Mouse (Mus musculus): ENCODE data around the gene Nabp1. TPM values are rescaled to one million over a fixed set of nuclear protein-coding genes. Genes with fewer than 3 reads are reported as not detected.
A peak's percentile ranks its signal among the peaks of the same experiment; 100 is the strongest.

The Nabp1 gene
- 10 to 100 TPM; 33.6 to 37.4 TPM for total RNA-seq (2021)

DNA sequence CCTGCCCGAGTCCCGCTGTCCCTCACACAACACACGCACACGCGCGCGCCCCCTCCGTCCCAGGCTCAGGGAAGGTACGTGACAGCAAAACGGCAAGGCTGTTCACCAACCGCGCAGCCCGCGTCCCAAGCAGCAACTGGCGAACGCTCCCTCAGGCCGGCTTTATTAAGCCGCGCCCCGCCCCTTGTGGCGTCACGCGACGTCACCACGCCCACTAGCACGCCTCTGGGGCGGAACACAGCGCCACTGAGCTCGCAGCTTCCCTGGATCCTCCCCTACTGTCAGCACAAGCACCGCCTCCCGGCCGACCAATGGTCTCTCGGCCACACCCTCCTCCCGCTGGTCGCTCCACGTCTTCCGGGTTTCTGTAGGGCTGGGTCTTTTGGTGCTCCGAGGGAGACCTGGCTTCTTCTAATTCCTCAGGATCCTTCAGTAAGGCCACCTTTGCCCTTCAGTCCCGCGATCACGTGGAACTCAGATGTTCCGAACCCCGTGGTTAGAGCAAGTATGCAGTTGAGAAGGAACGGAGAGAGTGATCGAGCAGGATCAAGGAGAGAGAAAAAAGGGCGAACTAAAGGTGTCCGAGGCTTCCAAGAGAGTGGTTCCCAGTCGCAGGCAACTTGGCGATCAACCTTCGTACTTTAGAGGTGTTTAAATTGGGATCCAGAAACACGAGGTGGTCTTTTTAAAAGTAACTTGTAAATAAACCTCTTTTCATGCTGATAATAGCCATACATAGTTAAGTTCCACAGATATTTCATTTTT lies at the start of gene Nabp1:
Nabp1 (minus strand) TSS at position 164 of the 765 bp plus-strand sequence.
- DNase-seq (ENCODE audit: low spot score) = peak; percentile 98
- intact Hi-C loops (cut with DNase I) = loop anchor here (10.0 kb wide), 1 partner anchor 56 kb away; no protein-coding TSS in a partner anchor

DNA sequence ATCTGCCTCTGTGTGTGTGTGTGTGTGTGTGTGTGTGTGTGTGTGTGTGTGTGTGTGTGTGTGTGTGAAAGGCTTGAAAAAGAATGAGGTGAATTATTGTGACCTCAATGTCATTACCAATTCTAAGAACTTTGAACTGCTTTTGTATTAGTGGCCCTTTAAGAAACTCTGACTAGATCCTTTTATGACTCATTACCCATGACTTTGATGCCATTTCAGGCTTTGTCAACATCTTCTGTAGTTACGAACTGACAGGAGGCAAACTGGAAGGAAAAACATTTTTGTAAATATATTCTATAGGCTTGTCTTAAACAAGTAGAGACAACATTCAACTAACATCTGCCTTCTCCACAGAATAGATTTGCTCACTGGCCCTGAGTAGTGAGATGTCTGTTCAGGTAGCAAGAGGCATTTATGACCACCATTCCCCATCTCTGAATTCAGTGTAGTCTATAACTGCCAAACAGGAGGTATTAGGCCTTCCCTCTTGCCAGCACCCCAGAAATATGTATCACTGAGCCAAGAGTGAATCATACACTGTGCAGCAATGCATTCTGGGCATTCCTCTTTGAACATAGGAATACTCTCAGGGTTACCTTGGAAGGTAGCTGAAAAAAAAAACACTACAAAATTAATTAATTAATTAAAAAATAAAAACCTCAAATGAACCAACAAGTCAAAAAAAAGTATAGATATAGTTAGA lies 47.5 kb upstream of the Nabp1 start:
- DNase-seq (ENCODE audit: low spot score) = no peak
- intact Hi-C loops (cut with DNase I) = no loop called here

DNA sequence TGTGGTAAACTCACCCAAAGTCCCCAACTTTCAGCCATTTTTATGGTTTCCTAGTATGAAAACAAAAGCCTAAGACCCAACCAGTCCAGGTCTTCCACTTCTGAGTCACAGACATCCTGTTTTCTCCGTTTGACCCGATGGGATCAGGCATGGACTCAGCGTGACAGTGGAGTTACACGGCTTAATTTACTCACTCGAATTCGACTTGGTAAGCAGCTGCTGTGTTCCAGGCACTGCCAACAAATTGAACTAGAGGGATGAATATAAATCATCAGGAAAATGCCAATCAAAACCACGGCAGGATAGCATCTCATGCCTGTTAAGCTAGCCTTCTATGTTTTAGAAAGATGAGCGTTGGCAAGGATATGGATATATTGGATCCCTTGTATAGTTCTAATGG lies 43.4 kb upstream of the Nabp1 start:
- intact Hi-C loops (cut with DNase I) = no loop called here
- no peak for DNase-seq (ENCODE audit: low spot score)

DNA sequence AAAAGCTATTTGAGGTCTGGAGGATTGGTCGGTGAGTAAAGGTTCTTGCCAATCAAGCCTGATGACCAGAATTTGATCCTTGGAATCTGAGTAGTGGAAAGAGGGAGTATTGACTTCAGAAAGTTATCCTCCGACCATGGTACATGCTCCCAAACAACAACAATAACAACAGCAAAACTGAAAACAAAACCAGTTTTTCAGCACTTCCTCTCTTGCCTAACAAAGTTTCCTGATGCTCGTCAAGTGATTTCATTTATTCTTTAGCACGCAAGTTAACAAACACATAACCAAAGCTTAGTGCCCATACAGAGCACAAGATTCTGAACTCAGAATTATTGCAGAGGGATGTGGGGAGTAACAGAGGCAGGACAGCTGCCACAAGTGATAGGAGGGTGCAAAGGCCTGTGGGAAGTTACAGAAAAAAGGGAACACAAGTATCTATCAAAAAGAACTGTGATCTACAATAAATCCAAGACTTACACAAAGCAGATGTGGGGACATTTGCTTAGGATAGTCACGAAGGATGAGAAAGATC lies 42.1 kb upstream of the Nabp1 start:
- DNase-seq (ENCODE audit: low spot score) = no peak
- intact Hi-C loops (cut with DNase I) = no loop called here

DNA sequence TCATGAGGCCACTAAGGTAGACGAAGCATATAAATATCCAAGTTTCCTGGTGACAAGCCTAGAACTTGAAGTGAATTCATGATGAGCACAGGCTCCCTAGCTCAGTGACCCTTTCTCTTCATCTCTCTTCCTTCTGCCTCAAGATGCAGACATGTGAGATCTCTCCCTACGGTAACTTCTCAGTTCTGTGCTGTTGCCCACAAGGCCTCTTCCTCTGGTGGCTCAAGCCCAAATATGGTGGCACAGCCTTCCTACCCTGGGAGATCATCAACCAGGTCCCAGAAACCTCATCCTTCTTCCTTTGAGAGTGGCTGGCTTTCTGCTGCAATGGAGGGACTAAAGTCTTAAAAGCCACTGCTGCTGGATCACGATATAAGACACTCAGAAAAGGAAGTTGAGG lies 40.9 kb upstream of the Nabp1 start:
- DNase-seq (ENCODE audit: low spot score) = no peak
- intact Hi-C loops (cut with DNase I) = no loop called here

DNA sequence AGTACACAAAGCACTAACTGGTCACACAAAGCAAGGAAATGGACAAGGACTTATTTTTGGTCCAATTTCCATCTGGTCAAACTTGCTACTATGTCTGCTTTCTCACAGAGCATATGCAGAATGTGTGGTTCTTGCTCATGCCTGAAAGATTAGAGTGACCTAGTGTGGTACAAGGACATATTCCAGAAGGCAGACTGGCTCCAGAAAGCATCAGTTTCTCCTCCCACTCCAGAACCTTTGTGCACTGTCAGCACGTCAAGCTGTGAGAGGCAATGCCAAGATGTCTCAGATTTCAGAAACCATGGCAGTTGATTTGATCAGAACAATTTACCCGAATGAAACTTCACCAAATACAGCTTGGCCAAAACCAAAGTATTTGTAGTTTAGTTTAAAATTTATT lies 37.4 kb upstream of the Nabp1 start:
- DNase-seq (ENCODE audit: low spot score) = no peak
- intact Hi-C loops (cut with DNase I) = loop anchor here (1.0 kb wide), 1 partner anchor 18 kb away; no protein-coding TSS in a partner anchor

DNA sequence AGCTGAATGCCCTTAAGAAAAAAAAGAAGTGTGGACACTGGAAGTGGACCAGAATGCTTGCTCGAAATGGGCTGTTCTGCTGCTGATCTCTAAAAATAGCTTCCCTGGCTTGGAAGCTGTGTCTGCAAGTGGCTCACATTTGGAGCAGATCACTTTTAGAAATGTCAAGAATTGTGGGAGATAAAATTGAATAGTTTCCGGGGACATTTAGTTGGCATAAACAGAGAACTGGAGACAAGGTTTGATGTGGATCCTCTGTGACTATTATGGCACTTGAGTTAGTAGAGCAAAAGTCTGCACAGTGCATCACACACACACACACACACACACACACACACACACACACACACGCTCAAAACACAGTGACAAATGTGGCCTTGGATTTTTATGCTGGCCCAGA lies 36.8 kb upstream of the Nabp1 start:
- intact Hi-C loops (cut with DNase I) = loop anchor here (1.0 kb wide), 1 partner anchor 18 kb away; no protein-coding TSS in a partner anchor

DNA sequence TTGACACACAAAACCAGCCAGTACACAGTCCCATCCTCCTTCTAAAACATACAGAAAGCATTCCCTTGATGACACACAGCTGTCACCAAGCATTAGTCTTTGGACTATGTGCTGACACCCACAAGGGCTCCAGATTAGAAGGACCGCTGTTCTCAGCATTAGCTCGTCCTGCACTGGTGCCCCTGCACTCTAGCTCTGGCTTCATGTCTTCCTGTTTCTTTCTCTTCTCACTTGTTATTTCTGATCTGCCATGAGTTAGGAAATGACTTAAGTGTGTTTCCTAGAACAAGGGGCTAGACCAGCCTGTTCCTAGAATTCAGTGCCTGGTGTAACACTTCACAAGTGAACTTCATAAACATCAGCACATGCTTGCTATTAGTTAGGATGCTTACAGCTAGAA lies 36.2 kb upstream of the Nabp1 start:
- intact Hi-C loops (cut with DNase I) = no loop called here
- no peak for DNase-seq (ENCODE audit: low spot score)

More for the DNA sequence above, 36.8 kb upstream of the Nabp1 start:
- DNase-seq (ENCODE audit: low spot score) = no peak

DNA sequence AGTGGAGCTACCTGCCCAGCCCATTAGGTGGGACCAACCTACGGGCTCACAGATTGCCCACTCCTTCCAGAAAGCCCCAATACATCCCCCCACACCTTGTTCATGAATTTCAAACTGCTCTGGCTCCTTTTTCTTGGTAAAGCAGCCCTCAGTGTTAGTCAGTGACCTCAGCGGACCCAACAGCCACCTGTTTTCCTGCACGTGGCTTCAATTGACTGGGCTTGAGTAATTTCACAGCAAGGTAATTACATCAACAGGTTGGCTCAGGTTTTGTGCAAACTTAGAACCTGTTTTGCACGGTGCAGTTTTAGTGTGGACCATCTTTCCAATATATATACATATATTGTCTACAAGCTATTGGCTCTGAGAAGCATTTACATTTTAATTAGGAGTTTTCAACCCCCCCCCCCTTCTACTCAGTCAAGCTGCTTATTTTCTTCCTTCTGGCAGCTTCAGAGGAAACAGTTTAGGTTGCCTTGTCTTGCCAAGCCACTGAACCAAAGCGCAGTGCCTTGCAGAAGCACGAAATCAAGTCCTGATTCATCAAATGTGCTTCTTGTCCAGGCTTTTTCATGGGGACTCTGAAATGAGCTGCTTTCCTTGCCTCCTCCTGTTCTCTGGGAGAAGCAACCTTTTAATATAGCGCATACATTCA lies 35.0 kb upstream of the Nabp1 start:
- intact Hi-C loops (cut with DNase I) = loop anchor here (2.0 kb wide), 1 partner anchor 18 kb away; no protein-coding TSS in a partner anchor
- no peak for DNase-seq (ENCODE audit: low spot score)

DNA sequence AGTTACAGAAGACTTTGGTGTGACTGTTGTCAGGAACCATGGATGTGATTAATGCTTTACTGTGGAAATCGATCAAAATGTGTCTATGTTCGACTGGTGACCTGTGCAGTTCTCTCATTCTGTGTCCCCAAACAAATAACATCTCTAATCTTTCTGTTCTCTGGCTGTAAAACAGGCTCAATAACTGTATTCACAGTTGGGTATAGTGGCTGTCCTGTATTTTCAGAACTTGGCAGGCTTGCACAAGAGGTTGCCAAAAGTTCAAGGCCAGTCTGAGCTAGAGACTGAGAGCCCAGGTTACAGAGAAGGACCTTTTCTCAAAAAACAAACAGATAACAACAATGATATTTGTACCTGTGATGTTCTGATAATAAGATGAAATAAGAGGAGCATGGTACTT lies 34.1 kb upstream of the Nabp1 start:
- DNase-seq (ENCODE audit: low spot score) = no peak
- intact Hi-C loops (cut with DNase I) = loop anchor here (2.0 kb wide), 1 partner anchor 18 kb away; no protein-coding TSS in a partner anchor

DNA sequence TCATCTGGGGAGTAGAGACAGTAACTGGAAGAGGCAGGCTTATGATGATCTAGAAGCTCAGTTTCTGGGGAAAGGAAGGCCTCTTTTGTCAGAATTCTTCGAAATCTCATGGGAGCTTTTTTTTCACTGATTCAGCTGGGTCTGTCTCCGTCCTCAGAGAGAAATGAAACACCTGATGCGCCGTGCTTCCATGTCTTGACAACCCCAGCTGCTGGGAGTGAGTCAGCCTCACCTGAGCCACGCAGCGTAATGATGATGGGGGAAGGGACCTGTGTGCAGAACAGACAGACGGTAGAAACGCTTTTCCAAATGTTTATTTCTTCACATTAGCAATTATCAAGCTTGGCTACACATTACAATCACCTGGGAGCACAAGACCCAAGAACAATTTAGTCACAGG lies 31.6 kb upstream of the Nabp1 start:
- no peak for DNase-seq (ENCODE audit: low spot score)
- intact Hi-C loops (cut with DNase I) = no loop called here

DNA sequence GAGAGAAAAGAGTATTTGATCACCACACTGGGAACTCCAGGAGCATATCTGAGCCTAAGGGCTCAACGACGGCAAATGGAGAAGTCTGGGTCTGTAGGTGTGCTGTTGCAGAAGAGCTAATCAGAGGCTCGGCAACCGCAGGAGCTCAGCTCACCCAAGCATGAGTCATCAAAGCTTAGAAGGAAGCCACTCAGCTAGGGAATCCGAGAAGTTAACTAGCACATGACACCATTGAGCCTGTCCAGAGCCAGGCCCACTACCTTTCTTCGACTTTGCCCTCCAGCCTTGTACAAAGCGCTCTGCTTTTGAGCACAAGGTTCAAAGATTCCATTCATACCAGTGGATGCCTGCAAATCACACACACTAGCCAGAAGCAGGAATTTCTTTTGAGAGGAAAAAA lies 30.9 kb upstream of the Nabp1 start:
- intact Hi-C loops (cut with DNase I) = no loop called here
- DNase-seq (ENCODE audit: low spot score) = no peak

DNA sequence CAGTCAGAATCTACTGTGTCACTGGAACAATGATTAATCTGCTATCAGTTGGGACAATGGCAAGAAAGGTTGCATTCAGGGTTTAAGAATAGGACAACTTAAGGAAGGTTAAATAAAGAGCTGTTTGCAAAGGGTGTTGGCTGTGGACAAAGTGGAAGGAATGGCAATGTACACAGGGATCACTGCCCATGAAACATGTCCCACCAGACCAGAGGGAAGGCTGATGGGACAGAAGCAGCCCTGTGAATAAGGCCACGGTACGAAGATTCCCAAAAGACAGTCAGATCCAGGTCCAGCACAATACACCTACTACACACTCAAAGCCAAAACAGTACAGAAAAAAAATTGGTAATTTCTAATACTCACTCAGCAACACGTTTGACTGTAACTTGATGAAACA lies 30.3 kb upstream of the Nabp1 start:
- no peak for DNase-seq (ENCODE audit: low spot score)
- intact Hi-C loops (cut with DNase I) = no loop called here

DNA sequence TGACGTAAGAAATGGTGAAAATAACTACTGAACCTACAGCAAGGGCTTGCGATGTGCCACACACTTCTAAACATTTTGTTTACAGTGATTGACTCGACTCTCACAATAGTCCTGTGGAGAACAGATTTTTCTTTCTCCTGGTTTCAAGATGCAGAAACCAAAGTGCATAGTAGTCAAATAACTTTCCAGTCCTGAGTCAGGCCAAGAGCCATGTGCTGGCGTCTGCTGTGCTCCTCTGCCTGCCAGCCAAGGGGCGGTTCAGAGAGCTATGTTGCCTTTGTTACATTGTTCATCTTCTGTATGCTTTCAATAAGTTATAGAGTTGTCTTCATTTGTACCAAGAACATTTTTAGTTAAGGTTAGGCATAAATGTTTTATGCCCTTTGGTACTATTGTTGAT lies 29.2 kb upstream of the Nabp1 start:
- intact Hi-C loops (cut with DNase I) = no loop called here
- DNase-seq (ENCODE audit: low spot score) = no peak

DNA sequence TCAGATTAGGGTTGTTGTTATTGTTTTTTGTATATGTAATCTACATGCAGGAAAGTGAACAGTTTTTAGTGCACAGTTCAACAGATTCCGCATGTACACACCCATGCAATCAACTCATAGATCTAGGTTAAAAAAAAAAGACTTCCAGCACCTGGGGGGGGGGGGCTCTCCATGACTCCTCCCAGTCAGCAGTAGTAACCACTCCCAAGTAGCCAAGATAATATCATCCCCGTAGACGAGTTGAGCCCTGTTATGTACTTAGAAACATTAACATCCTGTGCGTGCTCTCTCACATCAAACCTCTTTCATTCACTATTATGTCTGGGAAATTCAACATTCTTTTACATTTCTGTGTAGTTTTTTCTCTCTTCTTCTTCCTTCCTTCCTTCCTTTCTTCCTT lies 28.0 kb upstream of the Nabp1 start:
- intact Hi-C loops (cut with DNase I) = no loop called here
- no peak for DNase-seq (ENCODE audit: low spot score)

DNA sequence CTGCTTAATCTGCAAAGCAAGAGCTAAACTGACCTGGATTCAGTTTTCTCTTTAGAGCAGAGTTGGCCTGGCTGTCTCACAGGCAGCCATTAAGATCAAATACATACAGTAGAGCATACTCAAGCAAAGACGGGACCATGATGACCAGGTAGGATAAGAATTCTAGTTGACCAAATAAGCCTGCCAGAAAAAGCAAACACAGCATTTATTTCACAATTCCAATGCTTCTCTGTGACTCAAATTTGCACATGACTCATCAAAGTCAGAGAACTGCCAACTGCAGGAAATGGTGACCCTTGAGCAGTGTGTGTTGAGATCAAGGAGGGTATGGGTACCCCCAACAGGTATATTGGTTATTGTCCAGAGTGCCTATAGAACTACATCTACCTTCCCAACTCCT lies 27.4 kb upstream of the Nabp1 start:
- intact Hi-C loops (cut with DNase I) = no loop called here
- no peak for DNase-seq (ENCODE audit: low spot score)

DNA sequence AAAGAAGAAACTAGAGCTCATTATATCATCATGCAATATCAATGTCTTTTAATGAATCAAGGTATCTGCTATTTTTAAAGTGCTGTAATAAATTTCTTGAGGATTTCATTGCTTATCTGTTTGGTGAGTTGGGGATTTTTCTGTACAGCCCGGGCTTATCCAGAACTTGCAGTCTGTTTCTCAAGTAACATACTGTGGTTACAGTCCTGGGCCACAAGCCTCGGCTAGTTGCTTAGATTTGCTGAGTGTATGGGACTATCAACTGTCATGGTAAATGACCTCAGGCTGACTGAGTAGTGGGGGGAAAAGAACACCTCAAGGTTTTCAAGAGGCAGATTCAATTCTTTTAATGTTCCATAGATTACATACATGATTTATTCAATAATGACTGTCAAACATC lies 24.8 kb upstream of the Nabp1 start:
- intact Hi-C loops (cut with DNase I) = no loop called here

DNA sequence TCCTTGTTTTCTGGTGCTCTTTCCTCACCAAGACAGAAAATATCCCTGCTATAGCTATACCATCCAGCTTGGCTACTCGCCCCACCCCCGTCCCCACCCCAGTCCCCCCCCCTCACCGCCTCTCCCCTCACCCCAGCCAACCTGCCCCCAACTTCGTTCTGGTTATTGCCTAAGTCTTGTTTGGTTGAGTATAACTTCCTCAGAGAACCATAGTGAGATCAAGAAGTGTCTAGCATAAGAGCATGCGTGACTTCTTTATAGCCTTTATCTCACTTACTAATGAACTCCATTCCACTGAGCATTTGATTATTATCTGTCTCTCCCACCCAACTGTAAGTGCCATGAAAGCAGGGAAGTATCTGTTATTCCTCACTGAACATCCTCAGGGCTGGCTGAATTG lies 24.1 kb upstream of the Nabp1 start:
- intact Hi-C loops (cut with DNase I) = no loop called here

More for the DNA sequence above, 24.8 kb upstream of the Nabp1 start:
- DNase-seq (ENCODE audit: low spot score) = no peak

DNA sequence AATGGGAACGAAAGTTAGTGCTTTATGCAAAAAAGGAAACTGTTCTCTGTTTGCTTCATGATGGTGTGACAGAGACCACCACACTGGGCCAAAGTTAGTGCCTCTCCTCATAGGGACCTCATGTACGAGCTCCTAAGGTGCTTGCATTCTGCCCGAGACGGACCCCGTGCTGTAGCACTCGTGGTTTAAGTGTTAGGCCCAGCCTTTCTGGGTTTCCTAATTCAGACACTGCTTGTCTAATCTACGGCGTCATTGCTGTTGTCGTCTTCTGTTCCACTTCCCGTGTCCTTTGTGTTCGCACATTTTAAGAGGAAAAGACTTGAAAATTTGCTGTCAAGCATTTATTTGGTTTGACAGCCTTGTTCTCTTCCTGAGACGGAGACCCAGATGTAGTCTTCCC lies 23.0 kb upstream of the Nabp1 start:
- intact Hi-C loops (cut with DNase I) = no loop called here
- no peak for DNase-seq (ENCODE audit: low spot score)

More for the DNA sequence above, 24.1 kb upstream of the Nabp1 start:
- no peak for DNase-seq (ENCODE audit: low spot score)

DNA sequence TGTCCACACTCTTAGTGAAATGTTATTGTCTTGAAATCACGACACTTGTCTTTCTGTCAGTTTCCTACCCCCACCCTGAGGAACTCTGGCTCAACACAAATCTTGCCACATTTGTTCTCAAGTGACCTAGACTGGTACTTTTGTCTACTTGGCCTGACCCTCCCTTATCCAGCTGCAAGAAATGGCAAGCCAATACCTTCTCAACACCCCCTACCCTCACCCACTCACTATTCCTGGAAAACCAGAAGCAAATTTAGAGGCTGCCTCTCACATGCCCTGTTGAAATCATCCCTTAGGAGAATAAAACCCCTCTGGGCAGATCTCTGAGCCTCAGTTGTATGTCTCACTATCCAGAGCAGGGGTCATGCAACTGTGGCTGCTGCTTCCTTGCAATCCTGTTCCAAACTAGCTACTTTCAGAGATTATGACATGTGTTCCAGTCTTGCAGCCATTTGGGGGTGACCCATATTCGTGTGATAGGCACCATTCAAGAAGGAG lies 20.4 kb upstream of the Nabp1 start:
- DNase-seq (ENCODE audit: low spot score) = no peak
- intact Hi-C loops (cut with DNase I) = no loop called here
